Mouse (Mus musculus) megakaryocyte, embryonic 14.5 days (primary cell): Measurements from ENCODE around the gene 1700037H04Rik. TPM values are rescaled to one million over a fixed set of nuclear protein-coding genes. Genes with fewer than 3 reads are reported as not detected.

Experiments
- H3K27me3 ChIP-seq: replicated peaks from 2 replicates; pipeline ENCODE3; 2012; ENCODE audit warnings: inconsistent platforms
- H3K36me3 ChIP-seq: replicated peaks from 2 replicates; pipeline ENCODE3; 2012; ENCODE audit warnings: low read length, inconsistent platforms, mixed read lengths
- H3K4me1 ChIP-seq: 2 replicates; pipeline ENCODE4 v1.6.1; 2012; ENCODE audit warnings: inconsistent platforms
- H3K4me3 ChIP-seq: replicated peaks from 2 replicates; pipeline ENCODE3; 2012; ENCODE audit warnings: moderate library complexity, mild to moderate bottlenecking, inconsistent platforms
- H3K9me3 ChIP-seq: 2 replicates; pipeline ENCODE4 v1.6.1; 2012; ENCODE audit warnings: inconsistent platforms
- FLI1 ChIP-seq: IDR thresholded peaks from 2 replicates; pipeline ENCODE4 v1.6.1; 2012; ENCODE audit warnings: low read length, inconsistent platforms, mixed read lengths
- GATA1 ChIP-seq: IDR thresholded peaks from 3 replicates; pipeline ENCODE4 v1.6.1; 2012; ENCODE audit warnings: mixed read lengths, low read length, inconsistent platforms, borderline replicate concordance
- polyA plus RNA-seq: library from polyadenylated mRNA; stranded (reverse); fragments of >175 nt; gene quantifications from 2 replicates; pipeline ENCODE4 v1.2.3, GENCODE M21; 2012; ENCODE audit warnings: low replicate concordance; ENCODE audit not compliant: insufficient read depth

1700037H04Rik gene
- polyA plus RNA-seq, result 322 and 610 TPM in 2 replicates

GRCm38 (mm10) chr2:131159938-131160581 lies at the start of gene 1700037H04Rik:
Gene 1700037H04Rik, minus strand, starts transcription at chr2:131160081.
- no peaks in the 10 kb centered on the region for H3K27me3 ChIP-seq
- peaks cover 7% of the 10 kb centered on the region for H3K9me3 ChIP-seq
- peaks cover 50% of the 10 kb centered on the region for H3K4me1 ChIP-seq
- TF ChIP-seq GATA1 (no peak), FLI1 (no peak)
- H3K36me3 ChIP-seq, result peaks cover 31% of the 10 kb centered on the region
- peak within 1 kb of the TSS; percentile 92 for H3K4me3 ChIP-seq

- Histone ChIP-seq H3K9me3 (no peaks in the 10 kb centered on the region), H3K36me3 (peaks cover 25% of the 10 kb centered on the region), H3K4me1 (peaks cover 87% of the 10 kb centered on the region), H3K27me3 (peaks cover 10% of the 10 kb centered on the region), H3K4me3 (peak overlapping the region; percentile 94)
- TF ChIP-seq GATA1, result no peak
- no peak for TF ChIP-seq FLI1
Measured at GRCm38 (mm10) chr2:131209125-131209795, 49.4 kb upstream of the 1700037H04Rik start.

- H3K36me3 ChIP-seq, result peaks cover 17% of the 10 kb centered on the region
- no peak for TF ChIP-seq FLI1
- TF ChIP-seq GATA1, result no peak
- peaks cover 11% of the 10 kb centered on the region for H3K27me3 ChIP-seq
- no peak overlapping the region for H3K4me3 ChIP-seq
- H3K9me3 ChIP-seq, result no peaks in the 10 kb centered on the region
- peaks cover 80% of the 10 kb centered on the region for H3K4me1 ChIP-seq
Measured at GRCm38 (mm10) chr2:131208356-131208755, 48.5 kb upstream of the 1700037H04Rik start.

- TF ChIP-seq GATA1 (no peak), FLI1 (no peak)
- H3K27me3 ChIP-seq, result peaks cover 11% of the 10 kb centered on the region
- H3K9me3 ChIP-seq, result no peaks in the 10 kb centered on the region
- peaks cover 8% of the 10 kb centered on the region for H3K36me3 ChIP-seq
- H3K4me3 ChIP-seq, result peak within 1 kb of the TSS; percentile 1
- H3K4me1 ChIP-seq, result peaks cover 65% of the 10 kb centered on the region
Measured at GRCm38 (mm10) chr2:131206778-131207177, 46.9 kb upstream of the 1700037H04Rik start, which contains the start of gene Ap5s1. Gene Ap5s1, plus strand, starts transcription at chr2:131207078.

GRCm38 (mm10) chr2:131205521-131206182 lies 45.8 kb upstream of the 1700037H04Rik start:
- H3K4me1 ChIP-seq, result peaks cover 55% of the 10 kb centered on the region
- H3K9me3 ChIP-seq, result peaks cover 6% of the 10 kb centered on the region
- H3K27me3 ChIP-seq, result peaks cover 11% of the 10 kb centered on the region
- TF ChIP-seq GATA1 (no peak), FLI1 (no peak)
- H3K36me3 ChIP-seq, result peaks cover 16% of the 10 kb centered on the region
- H3K4me3 ChIP-seq, result no peak overlapping the region

- Histone ChIP-seq H3K9me3 (peaks cover 13% of the 10 kb centered on the region), H3K27me3 (peaks cover 11% of the 10 kb centered on the region), H3K4me1 (peaks cover 49% of the 10 kb centered on the region), H3K4me3 (peak overlapping the region; percentile 54), H3K36me3 (peaks cover 27% of the 10 kb centered on the region)
- TF ChIP-seq FLI1, result no peak
- TF ChIP-seq GATA1, result no peak
Measured at GRCm38 (mm10) chr2:131204410-131204981, 44.6 kb upstream of the 1700037H04Rik start.

GRCm38 (mm10) chr2:131203816-131204409 lies 44.0 kb upstream of the 1700037H04Rik start:
- Histone ChIP-seq H3K4me1 (peaks cover 43% of the 10 kb centered on the region), H3K27me3 (peaks cover 11% of the 10 kb centered on the region), H3K9me3 (peaks cover 13% of the 10 kb centered on the region), H3K4me3 (no peak overlapping the region), H3K36me3 (peaks cover 32% of the 10 kb centered on the region)
- TF ChIP-seq GATA1 (no peak), FLI1 (no peak)

- H3K4me1 ChIP-seq, result peaks cover 28% of the 10 kb centered on the region
- H3K4me3 ChIP-seq, result no peak overlapping the region
- peaks cover 56% of the 10 kb centered on the region for H3K36me3 ChIP-seq
- H3K27me3 ChIP-seq, result peaks cover 9% of the 10 kb centered on the region
- no peak for TF ChIP-seq GATA1
- no peak for TF ChIP-seq FLI1
- peaks cover 13% of the 10 kb centered on the region for H3K9me3 ChIP-seq
Measured at GRCm38 (mm10) chr2:131201262-131201661, 41.4 kb upstream of the 1700037H04Rik start.

- Histone ChIP-seq H3K36me3 (peaks cover 61% of the 10 kb centered on the region), H3K9me3 (peaks cover 13% of the 10 kb centered on the region), H3K4me1 (peaks cover 22% of the 10 kb centered on the region), H3K4me3 (no peak overlapping the region), H3K27me3 (peaks cover 7% of the 10 kb centered on the region)
- no peak for TF ChIP-seq FLI1
- no peak for TF ChIP-seq GATA1
Measured at GRCm38 (mm10) chr2:131200710-131201109, 40.8 kb upstream of the 1700037H04Rik start.
